Mouse (Mus musculus) liver, embryonic 13.5 days (tissue): ENCODE measurements around the gene Pwp2. TPM values are rescaled to one million over a fixed set of nuclear protein-coding genes. Genes with fewer than 3 reads are reported as not detected.
A peak's percentile ranks its signal among the peaks of the same experiment; 100 is the strongest.

ENCODE experiments used
- ATAC-seq: fragments of 200-750 bp; cut with Nextera tagmentation; 2 replicates; pipeline ENCODE4 v1.8.0; 2017; ENCODE audit warnings: low read depth, mild to moderate bottlenecking, moderate number of reproducible peaks, moderate library complexity
- DNase-seq: peaks from one replicate; pipeline ENCODE4 v3.0.0; 2022
- H3K27ac ChIP-seq: fragments of 300-500 bp; sonication (generic); 2 replicates; pipeline ENCODE4 v1.5.1; 2015; ENCODE audit warnings: moderate library complexity, mild to moderate bottlenecking, inconsistent platforms
- H3K27me3 ChIP-seq: fragments of 300-500 bp; sonication (generic); 2 replicates; pipeline ENCODE4 v1.6.1; 2015; ENCODE audit warnings: mild to moderate bottlenecking, inconsistent platforms
- H3K36me3 ChIP-seq: fragments of 300-500 bp; sonication (generic); 2 replicates; pipeline ENCODE4 v1.6.1; 2015; ENCODE audit warnings: mild to moderate bottlenecking, inconsistent platforms
- H3K4me1 ChIP-seq: fragments of 300-500 bp; sonication (generic); replicated peaks from 2 replicates; pipeline ENCODE4 v1.6.1; 2015; ENCODE audit warnings: inconsistent platforms
- H3K4me2 ChIP-seq: fragments of 300-500 bp; sonication (generic); 2 replicates; pipeline ENCODE4 v1.6.1; 2015; ENCODE audit warnings: inconsistent platforms, mild to moderate bottlenecking, moderate library complexity
- H3K4me3 ChIP-seq: fragments of 300-500 bp; sonication (generic); replicated peaks from 2 replicates; pipeline ENCODE4 v1.5.1; 2015; ENCODE audit warnings: mild to moderate bottlenecking, inconsistent platforms
- H3K9ac ChIP-seq: fragments of 300-500 bp; sonication (generic); 2 replicates; pipeline ENCODE4 v1.6.1; 2015; ENCODE audit warnings: mild to moderate bottlenecking, inconsistent platforms
- H3K9me3 ChIP-seq: fragments of 300-500 bp; sonication (generic); replicated peaks from 2 replicates; pipeline ENCODE4 v1.6.1; 2016; ENCODE audit warnings: inconsistent platforms
- WGBS: fragments of 180-500 bp; shearing (Covaris S2); methylation state at CpG from one replicate; pipeline ENCODE4 v1.1.7; 2015; ENCODE audit not compliant: insufficient replicate concordance; 5-methylcytosine and 5-hydroxymethylcytosine counted together
- polyA plus RNA-seq: library from polyadenylated mRNA; unstranded; fragments of >200 nt; fragmentation: Nextera tagmentation; extraction: Ambion mirVana; gene quantifications from 2 replicates; pipeline ENCODE4 v1.2.1, GENCODE M21; 2015

The Pwp2 gene
- polyA plus RNA-seq, 1 experiment from 2014 or later = 16.6 TPM

DNA sequence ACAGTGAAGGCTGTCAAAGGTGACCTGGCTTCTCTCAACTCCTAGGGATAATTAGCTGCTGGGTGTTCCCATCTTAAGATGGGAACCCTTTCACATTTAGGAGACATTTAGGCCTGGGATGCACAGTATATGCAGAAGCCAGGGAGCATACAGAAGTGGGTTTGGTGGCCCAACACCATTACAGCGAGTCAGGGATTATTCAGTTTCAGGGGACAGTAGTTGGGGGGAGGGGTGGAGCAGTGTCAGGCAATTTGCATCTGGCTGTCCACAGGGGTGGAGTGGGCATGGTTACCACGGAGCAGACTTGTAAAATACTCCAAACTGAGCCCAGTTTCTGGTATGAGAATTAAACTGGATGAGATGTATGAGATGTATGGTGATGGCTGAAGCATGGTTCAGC is 14.5 kb downstream of the Pwp2 start:
- Histone ChIP-seq H3K4me2 (peak overlapping the region; percentile 98), H3K9ac (peak overlapping the region; percentile 51), H3K27me3 (no peaks in the 10 kb centered on the region), H3K27ac (peak overlapping the region; percentile 65), H3K36me3 (peaks cover 73% of the 10 kb centered on the region), H3K9me3 (no peaks in the 10 kb centered on the region), H3K4me3 (peak overlapping the region; percentile 86; the same call in 1 of the 2 replicates), H3K4me1 (peaks cover 29% of the 10 kb centered on the region)
- ATAC-seq (no peak), DNase-seq (no peak)
- 65% methylated on average over 2 of the region's 2 CpGs for WGBS

DNA sequence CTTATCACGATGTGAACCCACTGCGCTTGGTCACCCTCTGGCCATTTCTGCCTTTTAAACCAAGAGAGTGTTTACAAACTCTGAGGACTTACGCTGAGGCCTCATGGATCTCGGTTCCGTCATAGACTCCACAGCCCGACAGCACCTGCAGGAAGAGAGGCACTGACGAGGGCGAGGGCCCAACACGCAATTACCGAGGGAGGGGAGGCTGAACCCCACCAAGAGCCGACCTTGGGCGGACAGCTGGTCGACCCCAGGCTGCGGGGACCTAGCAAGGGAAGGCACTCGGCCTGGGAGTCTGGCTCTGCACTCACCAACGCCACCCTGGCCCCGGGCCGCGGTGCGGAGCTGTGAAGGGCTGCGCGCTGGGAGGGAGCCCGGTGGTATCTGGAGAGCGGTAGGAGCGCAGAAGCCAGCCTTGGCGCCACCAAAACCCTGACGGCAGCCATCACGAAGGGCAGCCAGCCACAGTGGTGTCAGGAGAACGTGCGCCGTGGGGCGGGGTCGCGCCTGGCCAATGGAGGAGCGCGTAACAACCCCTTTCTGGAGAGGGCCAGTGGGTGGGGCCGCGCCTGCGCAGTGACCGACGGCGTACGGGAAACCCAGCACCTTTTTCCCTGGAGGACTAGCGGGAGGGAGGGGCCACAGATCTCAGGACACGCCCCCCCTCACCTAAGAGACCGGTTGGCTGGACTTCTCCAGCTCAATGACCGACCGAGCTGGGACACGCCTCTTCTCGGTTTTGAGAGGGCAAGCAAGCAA is 15.5 kb downstream of the Pwp2 start, which contains the start of gene D10Jhu81e:
D10Jhu81e (minus strand) TSS at position 502 of the 762 bp plus-strand sequence.
- peak within 1 kb of the TSS; percentile 88 for H3K9ac ChIP-seq
- no peaks in the 10 kb centered on the region for H3K27me3 ChIP-seq
- peak within 1 kb of the TSS; percentile 84 for H3K27ac ChIP-seq
- no peaks in the 10 kb centered on the region for H3K9me3 ChIP-seq
- H3K4me2 ChIP-seq = peak within 1 kb of the TSS; percentile 98
- ATAC-seq (peak; percentile 97), DNase-seq (peak; percentile 100)
- peaks cover 29% of the 10 kb centered on the region for H3K4me1 ChIP-seq
- WGBS = under 1% methylated on average over 50 of the region's 50 CpGs
- peak within 1 kb of the TSS; percentile 86 for H3K4me3 ChIP-seq
- H3K36me3 ChIP-seq = peaks cover 73% of the 10 kb centered on the region

DNA sequence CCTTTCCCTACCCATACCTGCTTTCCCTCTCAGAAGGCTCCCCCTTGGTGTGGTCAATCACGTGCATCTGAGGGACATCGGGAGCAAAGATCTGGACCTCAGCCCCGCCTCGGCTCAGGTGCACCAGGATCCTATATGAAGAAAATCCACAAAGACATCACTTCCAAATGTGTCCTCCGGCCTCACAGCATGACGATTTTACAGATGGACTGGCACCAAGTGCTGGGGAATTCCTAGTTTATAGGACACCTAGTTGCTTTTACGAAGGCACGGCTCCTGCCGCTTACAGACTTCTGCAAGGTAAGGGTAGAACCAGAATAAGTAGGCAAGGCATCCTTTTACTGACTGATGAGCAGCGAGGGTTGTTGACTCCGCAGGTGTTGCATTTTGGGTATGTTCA is 16.2 kb downstream of the Pwp2 start:
- no peaks in the 10 kb centered on the region for H3K27me3 ChIP-seq
- 76% methylated on average over 11 of the region's 11 CpGs for WGBS
- ATAC-seq (no peak), DNase-seq (no peak)
- H3K36me3 ChIP-seq = peaks cover 70% of the 10 kb centered on the region
- no peak overlapping the region for H3K27ac ChIP-seq
- no peaks in the 10 kb centered on the region for H3K9me3 ChIP-seq
- peak overlapping the region; percentile 98 for H3K4me2 ChIP-seq
- peak overlapping the region; percentile 88 for H3K9ac ChIP-seq
- H3K4me1 ChIP-seq = peaks cover 29% of the 10 kb centered on the region
- peak overlapping the region; percentile 86 for H3K4me3 ChIP-seq

DNA sequence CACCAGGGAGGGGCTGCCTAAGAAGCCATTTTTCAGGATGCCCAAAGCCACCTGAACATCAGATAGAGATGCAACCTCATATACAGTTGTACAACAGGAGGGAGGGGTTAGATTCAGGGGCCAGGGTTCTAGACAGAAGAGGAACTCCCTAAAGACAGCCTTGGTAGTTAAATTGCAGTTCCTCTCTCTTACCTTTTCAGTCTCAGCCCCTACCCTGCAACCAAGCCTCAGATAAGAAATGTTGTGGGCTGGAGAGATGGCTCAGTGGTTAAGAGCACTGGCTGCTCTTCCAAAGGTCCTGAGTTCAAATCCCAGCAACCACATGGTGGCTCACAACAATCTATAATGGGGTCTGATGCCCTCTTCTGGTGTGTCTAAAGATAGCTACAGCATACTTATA is 17.2 kb downstream of the Pwp2 start:
- H3K4me1 ChIP-seq = peaks cover 29% of the 10 kb centered on the region
- no peak overlapping the region for H3K9ac ChIP-seq
- H3K9me3 ChIP-seq = no peaks in the 10 kb centered on the region
- no peak for DNase-seq
- no peak for ATAC-seq
- H3K27ac ChIP-seq = no peak overlapping the region
- H3K4me3 ChIP-seq = no peak overlapping the region
- H3K4me2 ChIP-seq = no peak overlapping the region
- H3K36me3 ChIP-seq = peaks cover 70% of the 10 kb centered on the region
- no peaks in the 10 kb centered on the region for H3K27me3 ChIP-seq

DNA sequence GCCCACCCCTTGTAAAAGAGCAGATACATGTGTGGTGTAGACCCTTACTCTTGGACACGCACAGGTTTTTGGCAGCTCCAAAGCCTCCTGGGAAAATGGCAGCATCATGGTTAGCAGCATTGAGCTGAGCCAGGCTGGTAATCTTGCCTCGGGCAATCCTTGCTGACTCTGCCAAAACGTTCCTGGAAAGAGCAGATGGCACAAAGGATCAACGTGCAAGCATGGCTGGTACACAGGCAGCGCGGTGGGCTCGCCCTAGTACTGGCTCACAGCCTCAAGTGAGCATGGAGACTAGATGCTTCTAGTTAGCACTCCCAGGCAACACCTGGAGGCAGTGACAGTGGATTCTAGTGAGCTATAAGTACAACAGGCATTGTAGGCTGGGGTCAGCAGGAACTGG is 17.6 kb downstream of the Pwp2 start:
- no peak for ATAC-seq
- H3K4me2 ChIP-seq = no peak overlapping the region
- H3K4me3 ChIP-seq = no peak overlapping the region
- peaks cover 70% of the 10 kb centered on the region for H3K36me3 ChIP-seq
- H3K27ac ChIP-seq = no peak overlapping the region
- 85% methylated on average over 7 of the region's 7 CpGs for WGBS
- no peaks in the 10 kb centered on the region for H3K27me3 ChIP-seq
- DNase-seq = no peak
- H3K9ac ChIP-seq = no peak overlapping the region
- no peaks in the 10 kb centered on the region for H3K9me3 ChIP-seq
- H3K4me1 ChIP-seq = peaks cover 29% of the 10 kb centered on the region

DNA sequence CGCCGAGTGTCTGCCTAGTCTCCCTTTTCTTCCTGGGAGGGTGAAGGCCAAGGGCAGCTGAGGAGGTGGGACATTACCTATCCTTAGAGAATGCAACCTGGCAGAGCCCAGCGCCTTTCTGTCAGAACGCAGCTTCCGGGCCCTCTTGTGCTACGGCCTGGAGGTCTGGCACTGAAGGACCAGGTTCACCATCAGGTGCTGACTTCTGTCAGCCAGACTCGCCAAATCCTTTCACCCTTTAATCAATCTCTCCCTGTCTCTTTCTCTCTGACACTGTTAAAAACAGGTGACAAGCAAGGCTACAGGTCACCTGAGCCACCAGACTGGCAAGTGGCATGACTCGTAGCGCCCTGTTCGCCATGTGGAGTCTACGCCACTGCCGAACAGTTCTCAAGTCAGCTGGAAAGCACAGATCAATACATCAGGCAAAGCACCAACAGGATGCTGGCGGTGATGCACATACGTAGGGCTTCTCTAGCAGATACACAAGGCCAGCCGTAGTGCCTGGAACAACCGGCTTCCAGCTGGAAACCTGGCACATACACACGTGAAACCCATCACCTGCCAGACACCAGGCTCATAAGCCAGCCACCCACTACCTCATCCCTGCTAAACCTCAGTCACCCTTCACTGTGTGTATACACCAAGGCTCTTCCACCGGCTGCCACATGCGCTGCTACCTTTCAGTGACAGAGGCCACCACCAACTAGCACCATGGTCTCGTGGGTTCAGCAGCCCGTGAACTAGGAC is 19.5 kb downstream of the Pwp2 start:
- ATAC-seq = no peak
- Histone ChIP-seq H3K4me1 (peaks cover 20% of the 10 kb centered on the region), H3K4me2 (no peak overlapping the region), H3K27ac (no peak overlapping the region), H3K4me3 (no peak overlapping the region), H3K27me3 (no peaks in the 10 kb centered on the region), H3K9me3 (no peaks in the 10 kb centered on the region), H3K9ac (no peak overlapping the region), H3K36me3 (peaks cover 58% of the 10 kb centered on the region)
- 85% methylated on average over 21 of the region's 21 CpGs for WGBS
- no peak for DNase-seq

DNA sequence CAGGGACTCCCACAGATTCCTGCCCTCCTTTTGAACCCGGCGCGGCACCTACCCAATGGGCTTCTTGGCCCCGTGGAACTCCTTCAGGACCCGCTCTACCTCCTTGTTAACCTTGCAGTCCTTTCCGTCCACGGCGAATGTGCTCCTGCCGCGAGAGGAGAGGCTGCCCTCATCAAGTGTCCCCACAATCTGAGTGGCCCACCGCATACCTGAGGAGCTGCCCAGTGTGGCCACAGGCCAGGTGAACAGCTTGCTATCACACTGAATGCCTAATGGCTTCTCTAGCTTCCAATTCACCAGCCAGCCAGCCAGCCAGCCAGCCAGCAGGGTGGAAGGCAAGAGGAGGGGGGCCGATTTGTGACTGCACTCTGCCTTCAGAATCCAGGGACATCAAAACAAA is 20.2 kb downstream of the Pwp2 start:
- Histone ChIP-seq H3K9me3 (no peaks in the 10 kb centered on the region), H3K4me3 (no peak overlapping the region), H3K27me3 (no peaks in the 10 kb centered on the region), H3K4me1 (peaks cover 15% of the 10 kb centered on the region), H3K36me3 (peaks cover 58% of the 10 kb centered on the region), H3K9ac (no peak overlapping the region), H3K4me2 (no peak overlapping the region), H3K27ac (no peak overlapping the region)
- DNase-seq (no peak), ATAC-seq (no peak)
- 85% methylated on average over 12 of the region's 12 CpGs for WGBS

DNA sequence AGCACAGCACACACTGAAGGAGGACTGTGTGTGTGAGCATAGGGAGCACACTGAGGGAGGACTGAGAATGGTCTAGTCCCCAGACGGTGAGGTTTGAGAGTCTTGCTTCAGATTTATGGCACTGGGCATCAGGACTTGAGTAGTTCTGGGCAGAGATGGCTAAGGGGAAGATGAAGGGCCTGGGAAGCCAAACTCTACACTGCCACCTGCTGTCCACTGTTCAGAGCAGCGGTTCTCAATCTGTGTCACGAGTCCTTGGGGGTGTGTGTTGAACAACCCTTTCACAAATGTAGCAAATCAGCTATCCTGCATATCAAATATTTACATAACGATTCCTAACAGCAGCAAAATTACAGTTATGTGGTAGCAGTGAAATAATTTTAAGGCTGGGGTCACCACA is 21.0 kb downstream of the Pwp2 start:
- Histone ChIP-seq H3K36me3 (peaks cover 58% of the 10 kb centered on the region), H3K4me3 (no peak overlapping the region), H3K9me3 (no peaks in the 10 kb centered on the region), H3K9ac (no peak overlapping the region), H3K27me3 (no peaks in the 10 kb centered on the region), H3K4me2 (no peak overlapping the region), H3K27ac (no peak overlapping the region), H3K4me1 (peaks cover 18% of the 10 kb centered on the region)
- peak; percentile 26 for DNase-seq
- 27% methylated on average over 4 of the region's 4 CpGs for WGBS
- no peak for ATAC-seq

DNA sequence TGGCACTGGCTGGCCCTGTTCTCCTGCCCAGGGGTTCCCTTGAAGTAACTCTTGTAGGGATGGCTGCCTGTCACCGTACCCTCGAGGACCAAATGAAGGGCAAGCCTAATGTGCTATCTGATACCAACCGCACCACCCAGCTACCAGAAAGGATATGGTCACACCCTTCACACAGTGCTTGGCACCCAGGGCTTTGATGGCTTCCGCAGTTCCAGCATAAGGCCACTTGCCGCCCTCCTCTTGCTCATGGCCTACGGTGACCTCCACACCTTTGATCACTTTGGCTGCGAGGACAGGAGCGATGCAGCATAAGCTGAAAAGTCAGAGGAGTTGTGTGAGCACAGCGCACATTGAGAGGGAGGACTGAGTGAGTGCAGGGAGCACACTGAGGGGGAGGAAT is 21.7 kb downstream of the Pwp2 start:
- Histone ChIP-seq H3K27me3 (no peaks in the 10 kb centered on the region), H3K36me3 (peaks cover 58% of the 10 kb centered on the region), H3K4me3 (no peak overlapping the region), H3K27ac (no peak overlapping the region), H3K9me3 (no peaks in the 10 kb centered on the region), H3K4me1 (peaks cover 14% of the 10 kb centered on the region), H3K4me2 (no peak overlapping the region), H3K9ac (no peak overlapping the region)
- ATAC-seq = no peak
- WGBS = 84% methylated on average over 9 of the region's 9 CpGs
- no peak for DNase-seq

DNA sequence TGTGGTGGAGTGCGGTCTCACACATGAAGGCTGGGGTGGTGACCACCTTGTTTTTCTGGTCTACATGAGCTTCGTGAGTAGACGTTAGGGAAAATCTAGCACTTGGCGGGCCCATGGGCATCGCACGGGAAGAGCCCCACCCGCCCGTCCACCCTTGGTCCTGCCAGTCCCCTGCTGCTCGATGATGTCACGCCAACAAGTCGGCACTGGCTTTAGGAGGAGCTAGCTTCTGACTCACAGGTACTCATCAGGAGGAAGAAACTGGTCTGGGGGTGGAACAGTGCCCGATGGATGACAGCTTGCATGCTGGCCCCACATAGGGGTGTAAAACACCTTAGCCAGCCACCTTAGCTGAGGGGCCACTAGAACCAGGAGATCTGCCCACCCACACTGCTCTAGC is 22.3 kb downstream of the Pwp2 start:
- no peak for DNase-seq
- no peak for ATAC-seq
- H3K36me3 ChIP-seq = peaks cover 57% of the 10 kb centered on the region
- no peak overlapping the region for H3K4me3 ChIP-seq
- no peak overlapping the region for H3K4me2 ChIP-seq
- H3K4me1 ChIP-seq = peaks cover 12% of the 10 kb centered on the region
- WGBS = 89% methylated on average over 12 of the region's 12 CpGs
- no peak overlapping the region for H3K9ac ChIP-seq
- H3K27ac ChIP-seq = no peak overlapping the region
- no peaks in the 10 kb centered on the region for H3K27me3 ChIP-seq
- H3K9me3 ChIP-seq = no peaks in the 10 kb centered on the region

DNA sequence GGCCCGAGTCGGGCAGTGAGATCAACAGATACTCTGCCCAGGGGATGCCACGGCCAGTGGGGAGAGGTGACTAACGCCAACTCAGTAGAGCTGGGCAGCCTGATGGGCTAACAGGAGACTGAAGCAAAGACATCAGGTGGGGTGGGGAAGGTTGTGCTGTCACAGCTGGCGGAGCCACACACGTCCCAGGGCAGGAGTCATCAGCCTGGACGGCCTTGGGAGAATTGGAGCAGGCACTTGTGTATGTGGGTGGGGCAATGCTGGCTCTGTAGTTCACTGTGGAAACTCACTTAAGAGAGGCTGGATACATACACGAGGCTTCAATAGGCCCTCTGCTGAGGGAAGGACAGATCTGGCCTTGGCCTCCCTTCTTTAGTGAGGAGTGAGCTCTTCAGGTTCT is 23.9 kb downstream of the Pwp2 start:
- H3K27me3 ChIP-seq = no peaks in the 10 kb centered on the region
- peaks cover 12% of the 10 kb centered on the region for H3K4me1 ChIP-seq
- 68% methylated on average over 8 of the region's 8 CpGs for WGBS
- no peaks in the 10 kb centered on the region for H3K9me3 ChIP-seq
- no peak for ATAC-seq
- H3K9ac ChIP-seq = no peak overlapping the region
- no peak for DNase-seq
- H3K4me3 ChIP-seq = no peak overlapping the region
- no peak overlapping the region for H3K4me2 ChIP-seq
- H3K36me3 ChIP-seq = peaks cover 42% of the 10 kb centered on the region
- no peak overlapping the region for H3K27ac ChIP-seq
